Comparison of ENCODE assay signal across 8 mouse cellular contexts in the genomic region with DNA sequence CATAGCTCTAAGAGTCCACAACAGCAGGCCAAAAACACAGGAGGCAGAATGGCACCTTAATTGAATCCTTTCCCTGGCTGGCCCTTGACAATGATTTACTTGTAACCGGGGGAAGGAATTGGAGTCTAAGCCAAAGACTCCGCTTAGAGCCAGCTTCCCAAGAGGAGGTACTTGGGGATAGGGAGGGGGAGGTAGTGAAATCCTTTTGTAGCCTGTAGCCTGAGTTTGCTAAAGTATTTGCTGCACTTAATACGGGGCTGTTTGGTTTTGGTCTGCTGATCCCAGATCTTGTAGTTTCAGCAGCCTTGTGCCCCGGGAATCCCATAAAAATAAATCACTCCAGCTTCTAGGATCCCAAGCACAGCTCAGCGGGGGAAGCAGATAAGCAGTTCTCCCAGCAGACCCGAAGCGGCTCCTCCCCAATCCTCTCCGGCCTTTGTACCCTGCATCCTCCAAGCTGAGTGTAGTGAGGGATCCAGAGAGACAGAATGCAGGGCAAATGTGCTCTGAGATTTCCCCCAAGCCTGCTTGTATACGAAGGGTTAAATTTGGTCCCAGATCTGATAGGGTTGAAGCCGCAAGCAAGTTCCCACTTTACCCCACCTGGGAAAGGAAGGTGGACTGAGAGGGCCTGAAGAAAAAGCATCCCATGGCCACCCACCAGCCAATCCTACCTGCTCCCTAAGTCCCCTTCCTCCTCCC. TPM values are rescaled to one million over a fixed set of nuclear protein-coding genes. Genes with fewer than 3 reads are reported as not detected.
DNase-seq lines count a peak whose midpoint lies in the region; ATAC-seq lines count a peak whose summit lies in the region.

No protein-coding gene starts in this region.

- H3K9me3 ChIP-seq in forebrain, embryonic 15.5 days, result no peaks in the 10 kb centered on the region
- no peaks in the 10 kb centered on the region for H3K9me3 ChIP-seq in hindbrain, embryonic 16.5 days (ENCODE audit: control insufficient read depth, low read length)
- no peaks in the 10 kb centered on the region for H3K9me3 ChIP-seq in midbrain, embryonic 11.5 days (ENCODE audit: control insufficient read depth, low read length)
- no peaks in the 10 kb centered on the region for H3K9me3 ChIP-seq in stomach, embryonic 15.5 days

- peak; percentile 58 for DNase-seq in Muller cell, postnatal 12 days (ENCODE audit: inconsistent ontology term)
- DNase-seq in adrenal gland, postnatal 25 days, result peak; percentile 19
- peak; percentile 13 to 16 for DNase-seq in left cerebral cortex, postnatal 14 days (ENCODE audit: low spot score in 2 of 2)
- peak; percentile 90 for DNase-seq in midbrain, embryonic 11.5 days (ENCODE audit: low spot score, missing footprints)
- DNase-seq in spleen, postnatal 14 days (ENCODE audit: low spot score in 2 of 2), result no peak

- H3K4me2 ChIP-seq in forebrain, embryonic 15.5 days (replicated peaks), result peak overlapping the region; percentile 98
- peak overlapping the region; percentile 100 for H3K4me2 ChIP-seq in hindbrain, embryonic 16.5 days (ENCODE audit: low read length)
- H3K4me2 ChIP-seq in midbrain, embryonic 11.5 days, result peak overlapping the region; percentile 100
- H3K4me2 ChIP-seq in stomach, embryonic 15.5 days, result peak overlapping the region; percentile 97

- whole genome bisulfite sequencing in forebrain, embryonic 15.5 days, result under 1% methylated on average over 10 of the region's 10 CpGs
- WGBS in hindbrain, embryonic 16.5 days, result 2% methylated on average over 10 of the region's 10 CpGs
- 3% methylated on average over 10 of the region's 10 CpGs for whole genome bisulfite sequencing in midbrain, embryonic 11.5 days
- 5% methylated on average over 10 of the region's 10 CpGs for WGBS in stomach, embryonic 15.5 days

- peak overlapping the region; percentile 66 for H3K27ac ChIP-seq in forebrain, embryonic 15.5 days (replicated peaks)
- peak overlapping the region; percentile 81 for H3K27ac ChIP-seq in hindbrain, embryonic 16.5 days (ENCODE audit: low read depth, low read length)
- no peak overlapping the region for H3K27ac ChIP-seq in midbrain, embryonic 11.5 days (ENCODE audit: low read depth, low read length)
- peak overlapping the region; percentile 98; the same call in 1 of the 2 replicates for H3K27ac ChIP-seq in stomach, embryonic 15.5 days

- ATAC-seq in forebrain, embryonic 15.5 days (replicated peaks), result peak; percentile 7; the same call in 1 of the 2 replicates
- ATAC-seq in hindbrain, embryonic 16.5 days, result no peak; the same call in 1 of the 2 replicates
- 0 out of 2 replicates have a peak, but pooled peaks have one; percentile 5 for ATAC-seq in midbrain, embryonic 11.5 days (ENCODE audit: low FRiP score)
- ATAC-seq in stomach, embryonic 15.5 days (ENCODE audit: insufficient read depth, low FRiP score, low read depth), result no peak

- no peaks in the 10 kb centered on the region for H3K36me3 ChIP-seq in forebrain, embryonic 15.5 days
- no peaks in the 10 kb centered on the region for H3K36me3 ChIP-seq in hindbrain, embryonic 16.5 days (ENCODE audit: control insufficient read depth, insufficient read depth, low read length)
- no peaks in the 10 kb centered on the region for H3K36me3 ChIP-seq in midbrain, embryonic 11.5 days (ENCODE audit: control insufficient read depth, insufficient read depth, low read length)
- H3K36me3 ChIP-seq in stomach, embryonic 15.5 days, result 0 out of 2 replicates have a peak, but pooled peaks cover 4% of the 10 kb centered on the region

- H3K4me1 ChIP-seq in forebrain, embryonic 15.5 days, result peaks cover 23% of the 10 kb centered on the region
- peaks cover 10% of the 10 kb centered on the region for H3K4me1 ChIP-seq in hindbrain, embryonic 16.5 days (ENCODE audit: control insufficient read depth, insufficient read depth, low read depth, low read length)
- H3K4me1 ChIP-seq in midbrain, embryonic 11.5 days (ENCODE audit: control insufficient read depth, insufficient read depth, low read length), result peaks cover 8% of the 10 kb centered on the region
- no peaks in the 10 kb centered on the region for H3K4me1 ChIP-seq in stomach, embryonic 15.5 days

- intact Hi-C loops in left cerebral cortex, postnatal 14 days (cut with DNase I), result loop anchor here (2.0 to 10.0 kb wide), 4 partner anchors 197 to 917 kb away; no protein-coding TSS in a partner anchor

- H3K9ac ChIP-seq in forebrain, embryonic 15.5 days (replicated peaks), result peak overlapping the region; percentile 59
- H3K9ac ChIP-seq in hindbrain, embryonic 16.5 days (ENCODE audit: low read depth, low read length), result peak overlapping the region; percentile 87
- peak overlapping the region; percentile 66 for H3K9ac ChIP-seq in midbrain, embryonic 11.5 days (ENCODE audit: low read length)
- H3K9ac ChIP-seq in stomach, embryonic 15.5 days, result no peak overlapping the region

- H3K27me3 ChIP-seq in forebrain, embryonic 15.5 days, result no peaks in the 10 kb centered on the region
- H3K27me3 ChIP-seq in hindbrain, embryonic 16.5 days (replicated peaks; ENCODE audit: control insufficient read depth, insufficient read depth, low read length), result no peaks in the 10 kb centered on the region
- peaks cover 4% of the 10 kb centered on the region; the same call in 1 of the 2 replicates for H3K27me3 ChIP-seq in midbrain, embryonic 11.5 days (ENCODE audit: control insufficient read depth, insufficient read depth, low read length)
- H3K27me3 ChIP-seq in stomach, embryonic 15.5 days (replicated peaks), result no peaks in the 10 kb centered on the region

- H3K4me3 ChIP-seq in forebrain, embryonic 15.5 days, result peak overlapping the region; percentile 55
- peak overlapping the region; percentile 85 for H3K4me3 ChIP-seq in hindbrain, embryonic 16.5 days (ENCODE audit: low read length)
- H3K4me3 ChIP-seq in midbrain, embryonic 11.5 days (ENCODE audit: low read depth, low read length), result peak overlapping the region; percentile 58
- peak overlapping the region; percentile 73 for H3K4me3 ChIP-seq in stomach, embryonic 15.5 days (replicated peaks)

RNA-seq across cellular contexts. Expression of a gene that starts 31.3 kb away (rescaled TPM):
- 17.2 and 17.6 TPM in 2 replicates for total RNA-seq in adrenal gland, postnatal 25 days (2021)
- 10.2 and 14.4 TPM in 2 replicates for polyA plus RNA-seq in forebrain, embryonic 15.5 days (2015; fragmentation: Nextera tagmentation; extraction: Ambion mirVana)
- polyA plus RNA-seq in hindbrain, embryonic 16.5 days (2015; fragmentation: Nextera tagmentation; extraction: Ambion mirVana), result 10.6 and 12.1 TPM in 2 replicates
- 10 to 100 TPM; 11.7 to 12.0 TPM for total RNA-seq in left cerebral cortex, postnatal 14 days (2021)
- polyA plus RNA-seq in midbrain, embryonic 11.5 days (2014; fragmentation: Nextera tagmentation; extraction: Ambion mirVana), result 8.4 and 8.7 TPM in 2 replicates
- 17.8 and 22.5 TPM in 2 replicates for polyA plus RNA-seq in stomach, embryonic 15.5 days (2015; fragmentation: Nextera tagmentation; extraction: Ambion mirVana)

Comparison
In these comparisons a context has a peak if more than half of its experiments do, and no peak if none do; other contexts are left out.
1. DNase-seq: peak in Muller cell, postnatal 12 days (single experiment), adrenal gland, postnatal 25 days (single experiment), left cerebral cortex, postnatal 14 days (2 of 2) and midbrain, embryonic 11.5 days (single experiment); none in spleen, postnatal 14 days (0 of 2).
2. ATAC-seq: peak in forebrain, embryonic 15.5 days (single experiment) and midbrain, embryonic 11.5 days (single experiment); none in hindbrain, embryonic 16.5 days (single experiment) and stomach, embryonic 15.5 days (single experiment).
3. Peak in every context shown above with its lines, with median percentiles within 50 percentile points of each other: H3K4me2 ChIP-seq and H3K4me3 ChIP-seq.